ENCODE assay signal across 13 mouse cellular contexts in genomic region chr9:98717701-98718270, GRCm38 (mm10).
"Had no signal": no experiment of that assay in that cellular context is flagged by ENCODE, and none has a peak within 500 bp of the region (broad histone marks: within the 10 kb centered on the region; RNA-seq: fewer than 3 reads in every experiment).

No protein-coding gene starts in this region.

- H3K4me2 ChIP-seq: limb, embryonic 15.5 days; neural tube, embryonic 12.5 days; stomach, embryonic 15.5 days had no signal

- H3K9me3 ChIP-seq: limb, embryonic 15.5 days; neural tube, embryonic 12.5 days; stomach, embryonic 15.5 days had no signal

- H3K4me3 ChIP-seq: left cerebral cortex, adult 2 months; limb, embryonic 15.5 days; neural tube, embryonic 12.5 days; stomach, embryonic 15.5 days had no signal

- H3K4me1 ChIP-seq: limb, embryonic 15.5 days; neural tube, embryonic 12.5 days; stomach, embryonic 15.5 days had no signal

- DNase-seq: kidney, adult 18-20 months; kidney, postnatal 14 days; lung, adult 18-20 months; lung, postnatal 36 days; midbrain, embryonic 14.5 days; right cerebral cortex, postnatal 4 days; spleen, adult 18-20 months; thymus, postnatal 4 days had no signal

- H3K27me3 ChIP-seq: limb, embryonic 15.5 days; neural tube, embryonic 12.5 days; stomach, embryonic 15.5 days had no signal

- H3K27ac ChIP-seq: left cerebral cortex, adult 2 months; limb, embryonic 15.5 days; liver, embryonic 14.5 days; neural tube, embryonic 12.5 days; stomach, embryonic 15.5 days had no signal

- H3K9ac ChIP-seq: limb, embryonic 15.5 days; liver, embryonic 14.5 days; neural tube, embryonic 12.5 days; stomach, embryonic 15.5 days had no signal

- H3K36me3 ChIP-seq: limb, embryonic 15.5 days; neural tube, embryonic 12.5 days; stomach, embryonic 15.5 days had no signal
